Mouse (Mus musculus) ovary, postnatal 36 days (tissue): ENCODE measurements around the gene Palld.

Source experiments
- DNase-seq: peaks from one replicate; pipeline ENCODE4 v3.0.0; 2022; ENCODE audit warnings: low spot score, mixed read lengths

Palld gene

GRCm38 (mm10) chr8:61500914-61501313 lies 401.6 kb downstream of the Palld start:
- DNase-seq: no peak

GRCm38 (mm10) chr8:61499035-61499434 lies 403.5 kb downstream of the Palld start:
- DNase-seq: no peak

- DNase-seq: no peak
Measured at GRCm38 (mm10) chr8:61497110-61497509, 405.4 kb downstream of the Palld start.

GRCm38 (mm10) chr8:61488631-61489030 lies 413.9 kb downstream of the Palld start:
- no peak for DNase-seq

GRCm38 (mm10) chr8:61487597-61488156 lies 414.8 kb downstream of the Palld start, which contains the start of gene Cbr4:
Gene Cbr4, plus strand, starts transcription at chr8:61487734.
- DNase-seq: peak; percentile 78

GRCm38 (mm10) chr8:61486923-61487529 lies 415.5 kb downstream of the Palld start:
- no peak for DNase-seq

- no peak for DNase-seq
Measured at GRCm38 (mm10) chr8:61480260-61480967, 422.1 kb downstream of the Palld start.

GRCm38 (mm10) chr8:61479506-61480214 lies 422.8 kb downstream of the Palld start:
- peak; percentile 55 for DNase-seq

- no peak for DNase-seq
Measured at GRCm38 (mm10) chr8:61478793-61479192, 423.7 kb downstream of the Palld start.

GRCm38 (mm10) chr8:61478150-61478549 lies 424.3 kb downstream of the Palld start:
- DNase-seq: no peak

- no peak for DNase-seq
Measured at GRCm38 (mm10) chr8:61476160-61476559, 426.3 kb downstream of the Palld start.

- no peak for DNase-seq
Measured at GRCm38 (mm10) chr8:61475251-61475673, 427.2 kb downstream of the Palld start.

- DNase-seq: no peak
Measured at GRCm38 (mm10) chr8:61470213-61470612, 432.3 kb downstream of the Palld start.

- no peak for DNase-seq
Measured at GRCm38 (mm10) chr8:61467553-61467815, 435.0 kb downstream of the Palld start.

- no peak for DNase-seq
Measured at GRCm38 (mm10) chr8:61466696-61467552, 435.6 kb downstream of the Palld start.

- no peak for DNase-seq
Measured at GRCm38 (mm10) chr8:61464393-61464792, 438.1 kb downstream of the Palld start.

- DNase-seq: no peak
Measured at GRCm38 (mm10) chr8:61462221-61462620, 440.3 kb downstream of the Palld start.
